Mouse (Mus musculus) CD4-positive naive resting alpha-beta T cell, adult 76 days (primary cell): ENCODE data around the gene Zkscan14. TPM values are rescaled to one million over a fixed set of nuclear protein-coding genes. Genes with fewer than 3 reads are reported as not detected.

Experiments
- total RNA-seq: library from RNA; stranded (reverse); gene quantifications from one replicate; pipeline ENCODE4 v1.2.4, GENCODE M21; 2023

Gene Zkscan14
- 50.7 TPM for total RNA-seq

GRCm38 (mm10) chr5:145201321-145201991 is at the start of gene Zkscan14:
TSS of gene Zkscan14 (minus strand) at chr5:145201868.

DNA sequence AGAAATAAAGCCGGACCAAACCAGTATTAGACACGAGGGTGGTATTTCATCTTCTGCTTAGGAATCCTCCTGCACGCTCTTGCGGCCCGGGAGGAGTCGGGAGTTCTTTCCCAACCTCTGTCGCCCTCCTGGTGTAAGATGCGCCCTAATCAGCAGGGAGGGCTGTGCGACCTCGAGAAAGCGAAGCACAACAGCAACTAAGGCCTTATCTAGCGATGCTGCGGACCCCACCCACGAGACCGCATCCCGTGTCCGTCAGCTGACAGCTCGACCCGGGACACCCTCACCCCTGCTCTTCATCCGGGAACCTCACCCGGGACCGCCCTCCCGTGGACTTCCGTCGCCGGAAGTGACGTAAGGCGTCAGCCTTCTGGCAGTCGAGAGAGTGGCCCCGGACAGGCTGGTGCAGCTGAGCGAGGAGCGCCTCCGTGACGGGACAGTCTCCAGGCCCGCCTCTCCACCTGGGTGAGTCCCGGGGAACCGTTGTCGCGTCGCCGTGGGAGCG is 29.8 kb upstream of the Zkscan14 start, which contains the start of gene Zfp655:
Gene Zfp655 (plus strand): TSS at position 349 of the 505 bp plus-strand sequence.

DNA sequence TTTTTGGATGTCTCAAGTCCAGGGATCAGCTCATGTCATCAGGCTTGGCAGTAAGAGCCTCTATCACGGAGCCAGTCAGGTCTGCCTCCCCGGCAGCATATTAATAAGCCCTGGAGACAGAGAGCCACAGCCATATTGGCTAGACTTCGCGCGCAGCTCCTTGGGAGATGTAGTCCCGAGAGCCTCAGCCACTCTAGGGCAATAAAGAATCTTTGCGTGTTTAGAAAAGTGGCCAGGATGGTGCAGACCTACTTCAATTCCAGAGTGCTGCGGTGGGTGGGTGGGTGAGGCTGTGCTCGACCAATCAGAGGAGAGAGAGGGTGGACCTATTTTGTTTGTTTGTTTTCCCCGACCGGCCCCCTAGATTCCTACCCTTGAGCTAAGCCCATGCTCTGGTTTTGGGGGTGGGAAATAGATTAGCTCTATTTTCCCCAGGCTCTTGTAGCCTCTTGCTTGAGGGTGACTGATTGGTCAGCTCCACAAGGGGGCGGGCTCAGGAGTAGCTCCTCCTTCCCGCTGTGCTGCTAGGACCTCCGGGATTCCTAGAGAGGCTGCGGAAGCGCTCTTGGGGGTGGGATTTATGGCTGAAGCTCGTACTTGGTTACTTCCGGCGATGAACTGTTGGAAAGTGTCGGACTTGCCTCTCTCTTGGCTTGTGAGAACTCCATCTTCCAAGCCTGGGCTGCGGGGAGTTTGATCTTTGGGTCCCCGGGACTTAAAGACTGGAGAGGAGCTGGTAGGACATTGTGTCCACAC is 2.4 kb upstream of the Zkscan14 start, which contains the start of gene Zkscan5:
Gene Zkscan5 (plus strand): TSS at position 627 of the 756 bp plus-strand sequence.

GRCm38 (mm10) chr5:145191962-145192361 is 9.7 kb downstream of the Zkscan14 start, which contains the start of gene Atp5j2:
TSS of gene Atp5j2 (minus strand) at chr5:145192062.

GRCm38 (mm10) chr5:145166536-145167305 is 34.9 kb downstream of the Zkscan14 start, which contains the start of the genes Ptcd1 and Cpsf4:
TSS of gene Ptcd1 (minus strand) at chr5:145167108.
TSS of gene Cpsf4 (plus strand) at chr5:145167213.

Other genes with a start within 250 kb of the Zkscan14 start
- 60.8 TPM for gene Smurf1, start 236.0 kb downstream of the Zkscan14 start, total RNA-seq
- gene Gm4871, start 169.1 kb downstream of the Zkscan14 start, total RNA-seq, result not detected
- gene 1700018F24Rik, start 158.9 kb downstream of the Zkscan14 start, total RNA-seq, result not detected
- 102 TPM for gene Arpc1a, start 118.0 kb downstream of the Zkscan14 start, total RNA-seq
- not detected for gene Kpna7, start 117.8 kb downstream of the Zkscan14 start, total RNA-seq
- gene Arpc1b, start 87.7 kb downstream of the Zkscan14 start, total RNA-seq, result 326 TPM
- gene Pdap1, start 61.6 kb downstream of the Zkscan14 start, total RNA-seq, result 40.9 TPM
- gene Bud31, start 61.5 kb downstream of the Zkscan14 start, total RNA-seq, result 215 TPM
- 19.4 TPM for gene Ptcd1, start 34.8 kb downstream of the Zkscan14 start, total RNA-seq
- gene Cpsf4, start 34.7 kb downstream of the Zkscan14 start, total RNA-seq, result 45.6 TPM
- gene Atp5j2, start 9.8 kb downstream of the Zkscan14 start, total RNA-seq, result 141 TPM
- gene Zkscan5, start 2.7 kb upstream of the Zkscan14 start, total RNA-seq, result 11.2 TPM
- 81.9 TPM for gene Zfp655, start 29.8 kb upstream of the Zkscan14 start, total RNA-seq
- gene Zscan25, start 78.6 kb upstream of the Zkscan14 start, total RNA-seq, result 41.5 TPM
- gene Cyp3a57, start 143.4 kb upstream of the Zkscan14 start, total RNA-seq, result not detected